Mouse (Mus musculus) adrenal gland, postnatal 14 days (tissue): ENCODE results near the gene Gm21119. TPM values are rescaled to one million over a fixed set of nuclear protein-coding genes. Genes with fewer than 3 reads are reported as not detected.
"Not testable (repeated sequence)": the region's sequence is repeated elsewhere in the genome, so short reads cannot be mapped to it uniquely, and the experiment has no call there.

Experiments
- DNase-seq: peaks from one replicate; pipeline ENCODE4 v3.0.0; 2021; ENCODE audit warnings: mixed read lengths
- total RNA-seq: library from RNA; stranded (reverse); gene quantifications from 2 replicates; pipeline ENCODE4 v1.2.3, GENCODE M21; 2021

Gene Gm21119
- total RNA-seq, 1 experiment from 2014 or later = 0.37 TPM

DNA sequence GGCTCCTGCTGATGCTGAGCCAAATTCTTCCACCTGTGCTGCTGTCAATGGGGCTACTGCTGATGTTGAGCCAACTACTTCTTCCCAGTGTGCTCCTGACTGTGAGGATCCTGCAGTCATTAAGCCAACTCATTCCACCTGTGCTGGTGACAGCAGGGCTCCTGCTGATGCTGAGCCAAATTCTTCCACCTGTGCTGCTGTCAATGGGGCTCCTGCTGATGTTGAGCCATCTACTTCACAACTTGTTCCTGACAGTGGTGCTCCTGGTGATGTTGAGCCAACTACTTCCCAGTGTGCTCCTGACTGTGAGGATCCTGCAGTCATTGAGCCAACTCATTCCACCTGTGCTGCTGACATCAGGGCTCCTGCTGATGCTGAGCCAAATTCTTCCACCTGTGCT lies 63.7 kb downstream of the Gm21119 start:
- DNase-seq = not testable (repeated sequence)
